Mouse (Mus musculus) liver, adult 2 months (tissue): ENCODE data around the gene Synpo2l. TPM values are rescaled to one million over a fixed set of nuclear protein-coding genes. Genes with fewer than 3 reads are reported as not detected.
"Not testable (repeated sequence)": the region's sequence is repeated elsewhere in the genome, so short reads cannot be mapped to it uniquely, and the experiment has no call there.

Experiments used
- DNase-seq: peaks from one replicate; pipeline ENCODE4 v3.0.0-alpha.2; 2011; ENCODE audit warnings: low read depth, low spot score; ENCODE audit errors: extremely low read depth
- H3K27ac ChIP-seq: fragments of 200-500 bp; replicated peaks from 2 replicates; pipeline ENCODE4 v1.5.1; 2012; ENCODE audit warnings: low read depth, mild to moderate bottlenecking, control low read depth, inconsistent platforms, low read length; ENCODE audit not compliant: insufficient read depth
- H3K27me3 ChIP-seq: fragments of 200-500 bp; 2 replicates; pipeline ENCODE4 v1.6.1; 2012; ENCODE audit warnings: mild to moderate bottlenecking, moderate library complexity, low read length, inconsistent platforms; ENCODE audit not compliant: control insufficient read depth, insufficient read depth
- H3K36me3 ChIP-seq: fragments of 200-500 bp; 2 replicates; pipeline ENCODE4 v1.6.1; 2012; ENCODE audit warnings: low read length, inconsistent platforms; ENCODE audit not compliant: control insufficient read depth, insufficient read depth
- H3K4me1 ChIP-seq: fragments of 200-500 bp; 2 replicates; pipeline ENCODE4 v1.6.1; 2011; ENCODE audit warnings: low read length; ENCODE audit not compliant: control insufficient read depth, insufficient read depth
- H3K4me3 ChIP-seq: fragments of 200-500 bp; 2 replicates; pipeline ENCODE4 v1.5.1; 2011; ENCODE audit warnings: low read depth, mild to moderate bottlenecking, control low read depth, low read length, moderate library complexity; ENCODE audit not compliant: insufficient read depth
- H3K79me2 ChIP-seq: fragments of 200-500 bp; 2 replicates; pipeline ENCODE4 v1.6.1; 2012; ENCODE audit warnings: inconsistent platforms, mild to moderate bottlenecking, low read length, moderate library complexity; ENCODE audit not compliant: control insufficient read depth, insufficient read depth
- H3K9ac ChIP-seq: fragments of 200-500 bp; 2 replicates; pipeline ENCODE4 v1.6.1; 2012; ENCODE audit warnings: low read depth, mild to moderate bottlenecking, control low read depth, inconsistent platforms, low read length
- CTCF ChIP-seq: fragments of 200-500 bp; IDR thresholded peaks from 2 replicates; pipeline ENCODE4 v1.5.1; 2011; ENCODE audit warnings: low read depth, low read length, control low read depth
- POLR2A ChIP-seq: fragments of 200-500 bp; IDR thresholded peaks from 2 replicates; pipeline ENCODE4 v1.6.1; 2011; ENCODE audit warnings: low read length, control low read depth; ENCODE audit not compliant: insufficient read depth; ENCODE audit errors: extremely low read depth
- WGBS: fragments of 180-500 bp; shearing (Covaris S2); methylation state at CpG from one replicate; pipeline ENCODE4 v1.1.7; 2018; 5-methylcytosine and 5-hydroxymethylcytosine counted together
- polyA plus RNA-seq: library from polyadenylated mRNA; depleted of rRNA; stranded (reverse); fragments of >200 nt; gene quantifications from 2 replicates; pipeline ENCODE4 v1.2.3, GENCODE M21; 2012; rRNA removed
- total RNA-seq: library from RNA; depleted of rRNA; stranded (reverse); fragments of >200 nt; gene quantifications from 2 replicates; pipeline ENCODE4 v1.2.3, GENCODE M21; 2014; rRNA removed

Gene Synpo2l
- 0.09 TPM in 1 of 2 replicates, not detected in the other for total RNA-seq
- polyA plus RNA-seq = 0.10 TPM in 1 of 2 replicates, not detected in the other

GRCm38 (mm10) chr14:20668154-20668810 lies at the start of gene Synpo2l:
Gene Synpo2l (minus strand): TSS chr14:20668354.
- no peak for DNase-seq
- H3K9ac ChIP-seq = no peak within 1 kb of the TSS
- H3K4me1 ChIP-seq = no peaks in the 10 kb centered on the region
- no peaks in the 10 kb centered on the region for H3K27me3 ChIP-seq
- 77% methylated on average over 8 of the region's 8 CpGs for WGBS
- TF ChIP-seq CTCF (no peak), POLR2A (no peak)
- no peak within 1 kb of the TSS for H3K27ac ChIP-seq
- no peaks in the 10 kb centered on the region for H3K36me3 ChIP-seq
- no peak within 1 kb of the TSS for H3K4me3 ChIP-seq
- H3K79me2 ChIP-seq = no peaks in the 10 kb centered on the region

- peaks cover 66% of the 10 kb centered on the region for H3K36me3 ChIP-seq
- no peaks in the 10 kb centered on the region for H3K27me3 ChIP-seq
- WGBS = 86% methylated on average over 11 of the region's 11 CpGs
- no peak overlapping the region for H3K27ac ChIP-seq
- DNase-seq = no peak
- H3K4me3 ChIP-seq = no peak overlapping the region
- peaks cover 4% of the 10 kb centered on the region for H3K4me1 ChIP-seq
- peaks cover 5% of the 10 kb centered on the region for H3K79me2 ChIP-seq
- TF ChIP-seq POLR2A (no peak), CTCF (no peak)
- H3K9ac ChIP-seq = no peak overlapping the region
These were observed 45.7 kb upstream of the Synpo2l start for GRCm38 (mm10) chr14:20713832-20714231.

- Histone ChIP-seq H3K27me3 (no peaks in the 10 kb centered on the region), H3K4me1 (peaks cover 11% of the 10 kb centered on the region)
- 7% methylated on average over 10 of the region's 10 CpGs for WGBS
These were observed 40.1 kb upstream of the Synpo2l start for GRCm38 (mm10) chr14:20708239-20708638.

GRCm38 (mm10) chr14:20707201-20708190 lies 39.3 kb upstream of the Synpo2l start, which contains the start of gene Zswim8:
Gene Zswim8 (plus strand): TSS chr14:20707552.
- Histone ChIP-seq H3K9ac (peak within 1 kb of the TSS; percentile 83), H3K4me3 (peak within 1 kb of the TSS; percentile 73), H3K4me1 (peaks cover 11% of the 10 kb centered on the region), H3K27me3 (no peaks in the 10 kb centered on the region), H3K36me3 (peaks cover 14% of the 10 kb centered on the region; the same call in 1 of the 2 replicates), H3K27ac (peak within 1 kb of the TSS; percentile 97), H3K79me2 (peaks cover 18% of the 10 kb centered on the region)
- WGBS = under 1% methylated on average over 80 of the region's 80 CpGs
- TF ChIP-seq POLR2A (peak; percentile 60; the same call in 1 of the 2 replicates), CTCF (no peak)
- DNase-seq = peak; percentile 91

More at GRCm38 (mm10) chr14:20708239-20708638, 40.1 kb upstream of the Synpo2l start:
- H3K79me2 ChIP-seq = peaks cover 18% of the 10 kb centered on the region
- TF ChIP-seq POLR2A (no peak), CTCF (no peak)
- peak overlapping the region; percentile 83 for H3K9ac ChIP-seq
- DNase-seq = peak; percentile 12
- no peak overlapping the region for H3K27ac ChIP-seq
- H3K4me3 ChIP-seq = peak overlapping the region; percentile 73
- H3K36me3 ChIP-seq = peaks cover 21% of the 10 kb centered on the region

- H3K79me2 ChIP-seq = peaks cover 22% of the 10 kb centered on the region
- not testable (repeated sequence) for H3K4me1 ChIP-seq, H3K27me3 ChIP-seq, DNase-seq, H3K36me3 ChIP-seq
- H3K9ac ChIP-seq = peak overlapping the region; percentile 94
- peak overlapping the region; percentile 88; the same call in 1 of the 2 replicates for H3K27ac ChIP-seq
- 7% methylated on average over 8 of the region's 8 CpGs for WGBS
- H3K4me3 ChIP-seq = peak overlapping the region; percentile 82
These were observed 35.3 kb upstream of the Synpo2l start for GRCm38 (mm10) chr14:20703461-20703860.
